Mouse (Mus musculus) liver, embryonic 11.5 days (tissue): Measurements from ENCODE around the gene Rab3il1. TPM values are rescaled to one million over a fixed set of nuclear protein-coding genes. Genes with fewer than 3 reads are reported as not detected.
A peak's percentile ranks its signal among the peaks of the same experiment; 100 is the strongest.
"Not testable (repeated sequence)": the region's sequence is repeated elsewhere in the genome, so short reads cannot be mapped to it uniquely, and the experiment has no call there.

Experiments used
- ATAC-seq: fragments of 200-750 bp; cut with Nextera tagmentation; replicated peaks from 2 replicates; pipeline ENCODE4 v1.8.0; 2017; ENCODE audit warnings: moderate number of reproducible peaks, mild to moderate bottlenecking, moderate TSS enrichment, moderate library complexity; ENCODE audit not compliant: low FRiP score
- DNase-seq: peaks from one replicate; pipeline ENCODE4 v3.0.0-alpha.2; 2017; ENCODE audit warnings: low spot score
- H3K27ac ChIP-seq: fragments of 300-500 bp; sonication (generic); 2 replicates; pipeline ENCODE4 v1.5.1; 2014; ENCODE audit warnings: mild to moderate bottlenecking, low read depth, low read length, control low read depth
- H3K27me3 ChIP-seq: fragments of 300-500 bp; sonication (generic); replicated peaks from 2 replicates; pipeline ENCODE4 v1.6.1; 2014; ENCODE audit warnings: low read length, mixed read lengths; ENCODE audit not compliant: control insufficient read depth, insufficient read depth
- H3K36me3 ChIP-seq: fragments of 300-500 bp; sonication (generic); 2 replicates; pipeline ENCODE4 v1.6.1; 2014; ENCODE audit warnings: mild to moderate bottlenecking, low read length, moderate library complexity, mixed read lengths; ENCODE audit not compliant: control insufficient read depth, insufficient read depth
- H3K4me1 ChIP-seq: fragments of 300-500 bp; sonication (generic); replicated peaks from 2 replicates; pipeline ENCODE4 v1.6.1; 2014; ENCODE audit warnings: low read length, mixed read lengths; ENCODE audit not compliant: control insufficient read depth, insufficient read depth
- H3K4me2 ChIP-seq: fragments of 300-500 bp; sonication (generic); 2 replicates; pipeline ENCODE4 v1.6.1; 2014; ENCODE audit warnings: mild to moderate bottlenecking, control low read depth, moderate library complexity
- H3K4me3 ChIP-seq: fragments of 300-500 bp; sonication (generic); 2 replicates; pipeline ENCODE4 v1.5.1; 2014; ENCODE audit warnings: low read depth, low read length, control low read depth
- H3K9ac ChIP-seq: fragments of 300-500 bp; sonication (generic); 2 replicates; pipeline ENCODE4 v1.6.1; 2014; ENCODE audit warnings: low read depth, low read length, control low read depth
- H3K9me3 ChIP-seq: fragments of 300-500 bp; sonication (generic); 2 replicates; pipeline ENCODE4 v1.6.1; 2016; ENCODE audit warnings: low read length, inconsistent platforms, mixed read lengths; ENCODE audit not compliant: control insufficient read depth
- WGBS: fragments of 180-500 bp; shearing (Covaris S2); extraction: QIAGEN DNeasy Blood & Tissue Kit; methylation state at CpG from one replicate; pipeline ENCODE4 v1.1.7; 2014; 5-methylcytosine and 5-hydroxymethylcytosine counted together
- polyA plus RNA-seq: library from polyadenylated mRNA; unstranded; fragments of >200 nt; fragmentation: Nextera tagmentation; extraction: Ambion mirVana; gene quantifications from 2 replicates; pipeline ENCODE4 v1.2.1, GENCODE M21; 2014

Gene Rab3il1
- polyA plus RNA-seq, 1 experiment from 2014 or later: 137 TPM

- H3K4me3 ChIP-seq: no peak overlapping the region
- H3K4me1 ChIP-seq: peaks cover 34% of the 10 kb centered on the region
- H3K9ac ChIP-seq: no peak overlapping the region
- 81% methylated on average over 5 of the region's 5 CpGs for WGBS
- ATAC-seq: no peak
- H3K9me3 ChIP-seq: no peaks in the 10 kb centered on the region
- H3K36me3 ChIP-seq: no peaks in the 10 kb centered on the region
- no peak overlapping the region for H3K27ac ChIP-seq
- no peak for DNase-seq
- no peaks in the 10 kb centered on the region for H3K27me3 ChIP-seq
- H3K4me2 ChIP-seq: no peak overlapping the region
Observed at GRCm38 (mm10) chr19:9960769-9961168, 40.7 kb upstream of the Rab3il1 start.

DNA sequence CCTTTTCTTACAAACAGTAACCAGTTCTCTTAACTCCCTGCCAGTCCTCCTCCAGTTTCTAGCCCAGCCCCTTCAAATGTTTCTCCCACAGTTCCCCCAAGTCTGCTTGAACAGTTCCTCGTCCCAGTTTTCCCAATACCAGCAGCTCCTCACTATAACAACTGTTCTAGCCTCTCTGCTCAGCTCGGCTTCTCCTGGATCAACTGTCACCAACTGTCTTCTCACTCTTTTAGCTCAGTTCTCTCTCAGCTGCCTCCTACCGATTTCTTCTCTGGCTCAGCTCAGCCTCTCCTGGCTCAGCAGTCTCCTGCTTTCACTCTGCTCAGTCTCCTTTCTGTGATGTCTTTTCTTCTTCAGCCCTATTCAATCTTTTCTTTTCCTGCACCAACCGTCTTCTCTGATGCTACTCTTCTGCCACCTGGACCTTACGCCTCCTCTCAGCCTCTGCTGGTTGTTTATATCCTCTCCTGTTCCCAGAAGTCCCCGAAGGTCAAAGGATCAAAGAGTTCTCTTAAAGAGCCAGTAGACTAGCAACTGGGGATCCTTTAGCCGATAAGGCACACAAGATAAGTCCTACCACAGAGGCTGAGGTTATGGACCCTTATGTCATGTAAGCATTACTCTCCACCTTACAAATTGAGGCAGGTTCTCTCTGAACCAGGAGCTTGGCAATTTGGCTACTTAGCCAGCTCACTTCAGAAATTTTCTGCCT is 37.1 kb upstream of the Rab3il1 start:
- no peak overlapping the region for H3K4me3 ChIP-seq
- no peak overlapping the region for H3K27ac ChIP-seq
- WGBS: 17% methylated on average over 7 of the region's 7 CpGs

DNA sequence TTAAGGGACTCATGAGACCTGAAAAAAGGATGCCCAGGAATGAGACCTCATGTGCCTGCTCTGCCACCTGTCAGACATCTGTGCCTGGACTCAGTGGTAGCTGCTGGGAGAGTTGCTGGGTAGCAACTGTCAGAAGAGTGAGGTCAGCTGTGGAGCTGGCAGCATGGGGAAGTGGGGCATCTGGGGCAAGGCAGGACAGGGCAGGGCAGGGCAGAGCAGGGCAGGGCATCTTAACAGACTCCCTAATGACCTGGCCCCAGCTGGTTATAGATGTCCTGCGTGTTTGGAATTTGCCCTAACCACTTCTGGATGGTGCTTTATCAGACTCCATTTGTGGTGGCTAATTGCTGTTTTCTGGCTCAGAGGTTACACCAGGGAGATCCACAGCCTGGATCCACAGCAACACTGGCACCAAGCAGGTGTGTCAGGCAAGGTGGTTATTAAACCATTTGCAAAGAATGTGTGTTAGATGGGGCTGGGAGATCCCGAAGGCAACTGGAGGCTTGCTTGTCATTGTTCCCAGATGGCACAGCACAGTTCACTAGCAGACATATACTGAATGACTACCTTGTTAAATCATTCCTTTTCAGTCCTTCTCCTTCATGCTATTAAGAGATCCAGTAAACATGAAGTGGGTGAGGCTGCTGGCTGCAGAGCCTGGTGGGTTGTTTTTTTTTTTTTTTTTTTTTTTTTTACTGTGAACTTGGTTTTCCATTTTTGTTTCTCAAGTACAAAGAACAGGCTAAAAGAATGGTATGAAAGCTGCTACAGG is 35.2 kb upstream of the Rab3il1 start:
- DNase-seq: no peak
- no peak overlapping the region for H3K4me3 ChIP-seq
- no peaks in the 10 kb centered on the region for H3K9me3 ChIP-seq
- H3K27ac ChIP-seq: no peak overlapping the region
- H3K36me3 ChIP-seq: no peaks in the 10 kb centered on the region
- no peak for ATAC-seq
- H3K4me2 ChIP-seq: no peak overlapping the region
- H3K27me3 ChIP-seq: no peaks in the 10 kb centered on the region
- H3K9ac ChIP-seq: no peak overlapping the region
- WGBS: 67% methylated on average over 2 of the region's 2 CpGs
- peaks cover 12% of the 10 kb centered on the region for H3K4me1 ChIP-seq

More for the DNA sequence above, 37.1 kb upstream of the Rab3il1 start:
- Histone ChIP-seq H3K9me3 (no peaks in the 10 kb centered on the region), H3K27me3 (no peaks in the 10 kb centered on the region), H3K4me2 (peak overlapping the region; percentile 19), H3K36me3 (no peaks in the 10 kb centered on the region), H3K9ac (no peak overlapping the region), H3K4me1 (peaks cover 12% of the 10 kb centered on the region)
- ATAC-seq: no peak
- DNase-seq: no peak

DNA sequence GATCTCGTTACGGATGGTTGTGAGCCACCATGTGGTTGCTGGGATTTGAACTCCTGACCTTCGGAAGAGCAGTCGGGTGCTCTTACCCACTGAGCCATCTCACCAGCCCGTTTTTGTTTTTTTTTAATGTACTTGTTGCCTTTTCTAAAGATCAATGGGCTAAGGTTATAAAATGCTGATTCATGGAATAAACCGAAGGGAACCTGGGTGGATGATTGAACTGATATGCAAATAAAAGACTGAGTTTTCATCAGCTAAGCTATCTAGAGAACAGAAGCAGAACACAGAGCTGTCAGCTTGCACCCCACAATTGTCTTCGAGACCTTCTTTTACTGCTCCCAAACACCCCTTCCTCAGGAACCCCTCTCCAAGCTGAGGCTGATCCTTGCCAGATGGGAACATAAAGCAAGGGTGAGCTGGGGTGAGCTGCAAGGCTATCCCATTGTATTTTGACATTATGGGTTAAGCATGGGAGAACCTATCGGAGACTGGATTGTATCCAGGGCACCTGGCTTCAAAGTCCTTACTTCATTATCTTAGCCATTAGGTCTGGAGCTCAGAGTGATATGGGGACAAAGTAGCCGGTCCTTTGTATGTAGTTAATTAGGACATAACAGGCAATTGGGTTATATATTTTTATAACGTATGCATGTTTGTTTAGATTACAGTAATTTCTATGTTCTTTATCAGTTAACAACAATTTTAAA is 33.2 kb upstream of the Rab3il1 start:
- H3K4me2 ChIP-seq: no peak overlapping the region
- no peaks in the 10 kb centered on the region for H3K36me3 ChIP-seq
- peaks cover 12% of the 10 kb centered on the region for H3K4me1 ChIP-seq
- no peak overlapping the region for H3K9ac ChIP-seq
- H3K27ac ChIP-seq: no peak overlapping the region
- ATAC-seq: no peak
- no peaks in the 10 kb centered on the region for H3K9me3 ChIP-seq
- H3K4me3 ChIP-seq: no peak overlapping the region
- 81% methylated on average over 8 of the region's 10 CpGs for WGBS
- no peaks in the 10 kb centered on the region for H3K27me3 ChIP-seq
- DNase-seq: no peak

DNA sequence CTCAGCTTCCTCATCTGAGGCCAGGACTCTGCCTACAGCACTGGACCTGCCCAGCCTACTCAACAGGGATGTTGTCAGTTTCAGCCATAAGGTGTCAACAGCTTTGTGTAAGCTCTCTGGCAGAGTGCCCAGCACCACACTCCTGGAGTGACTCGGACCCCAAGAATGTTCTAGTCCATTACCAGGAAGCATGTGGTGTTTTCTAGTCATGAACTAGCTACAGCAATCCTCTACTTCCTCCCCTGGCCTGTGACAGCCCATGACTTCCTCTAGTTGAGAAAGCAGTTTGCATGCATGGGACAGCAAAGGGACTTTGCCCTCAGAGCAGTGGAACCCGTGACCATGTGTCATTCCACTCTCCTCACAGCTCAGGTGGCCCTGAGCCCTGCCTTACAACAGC is 26.6 kb upstream of the Rab3il1 start:
- not testable (repeated sequence) for H3K4me3 ChIP-seq, DNase-seq, H3K9ac ChIP-seq, H3K27me3 ChIP-seq, H3K27ac ChIP-seq, H3K4me2 ChIP-seq, H3K36me3 ChIP-seq, H3K9me3 ChIP-seq
- 49% methylated on average over 2 of the region's 2 CpGs for WGBS
- peaks cover 33% of the 10 kb centered on the region for H3K4me1 ChIP-seq
- ATAC-seq: peak; percentile 29; the same call in 1 of the 2 replicates

- H3K27me3 ChIP-seq: no peaks in the 10 kb centered on the region
- H3K4me1 ChIP-seq: peaks cover 43% of the 10 kb centered on the region
- H3K27ac ChIP-seq: peak overlapping the region; percentile 44
- ATAC-seq (no peak), DNase-seq (no peak)
- H3K4me3 ChIP-seq: no peak overlapping the region
- H3K9ac ChIP-seq: no peak overlapping the region
- 64% methylated on average over 10 of the region's 10 CpGs for WGBS
- no peak overlapping the region for H3K4me2 ChIP-seq
- no peaks in the 10 kb centered on the region for H3K9me3 ChIP-seq
- H3K36me3 ChIP-seq: no peaks in the 10 kb centered on the region
Observed at GRCm38 (mm10) chr19:9977085-9977484, 24.4 kb upstream of the Rab3il1 start.

DNA sequence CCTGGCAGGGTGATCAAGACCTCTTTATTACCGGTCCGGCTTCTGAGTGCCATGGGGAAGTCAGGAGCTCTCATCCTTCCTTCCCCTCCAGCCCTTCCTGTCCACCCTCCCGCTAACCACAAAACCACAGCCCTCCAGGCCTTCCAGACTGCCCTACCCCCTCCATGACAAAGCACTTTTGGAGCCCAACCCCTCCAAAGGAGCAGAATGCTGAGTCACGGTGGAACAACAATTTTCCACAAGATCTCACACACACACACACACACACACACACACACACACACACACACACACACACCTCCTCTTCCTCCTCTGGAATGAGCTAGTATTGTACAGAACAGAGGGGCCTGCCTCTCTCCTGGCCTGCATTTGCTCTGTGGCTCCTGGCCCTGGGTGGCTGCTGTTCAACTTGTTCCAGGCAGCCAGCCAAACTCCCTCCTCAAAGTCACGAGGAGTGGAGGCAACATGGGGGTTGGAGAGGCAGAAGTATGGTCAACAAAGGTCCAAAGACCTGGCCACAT is 23.0 kb upstream of the Rab3il1 start:
- Histone ChIP-seq H3K36me3 (peaks cover under 1% of the 10 kb centered on the region; the same call in 1 of the 2 replicates), H3K9ac (peak overlapping the region; percentile 55), H3K27me3 (no peaks in the 10 kb centered on the region), H3K4me2 (peak overlapping the region; percentile 53), H3K4me3 (no peak overlapping the region), H3K9me3 (no peaks in the 10 kb centered on the region), H3K4me1 (peaks cover 45% of the 10 kb centered on the region), H3K27ac (peak overlapping the region; percentile 79)
- ATAC-seq: peak; percentile 43
- WGBS: 21% methylated on average over 5 of the region's 5 CpGs
- DNase-seq: no peak

DNA sequence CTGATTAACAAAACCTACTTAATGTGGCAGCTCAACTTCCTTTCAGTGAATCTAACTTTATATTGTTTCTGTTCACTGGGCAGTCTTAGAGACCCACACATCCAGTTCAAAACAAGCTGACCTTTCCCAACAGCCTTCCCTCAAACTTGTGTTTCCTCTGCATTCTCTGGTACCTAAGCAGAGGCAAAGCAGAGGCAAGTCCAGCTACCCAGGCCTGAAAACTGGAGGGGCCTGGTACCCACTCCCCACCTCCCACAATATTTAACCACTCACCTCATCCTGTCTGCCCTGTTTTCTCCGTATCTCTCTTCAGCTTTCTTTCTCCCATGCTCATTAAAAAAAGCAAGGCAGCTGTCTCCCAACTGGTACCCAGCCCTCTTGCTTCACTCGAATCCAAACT is 22.3 kb upstream of the Rab3il1 start:
- Histone ChIP-seq H3K9me3 (no peaks in the 10 kb centered on the region), H3K9ac (peak overlapping the region; percentile 55; the same call in 1 of the 2 replicates), H3K4me2 (peak overlapping the region; percentile 53), H3K27ac (peak overlapping the region; percentile 79), H3K27me3 (no peaks in the 10 kb centered on the region), H3K4me3 (no peak overlapping the region), H3K36me3 (peaks cover 7% of the 10 kb centered on the region), H3K4me1 (peaks cover 51% of the 10 kb centered on the region)
- no peak for ATAC-seq
- DNase-seq: no peak
- 74% methylated on average over 2 of the region's 2 CpGs for WGBS
